Mouse (Mus musculus) CH12.LX (cell line): ENCODE results near the gene Gm20388. TPM values are rescaled to one million over a fixed set of nuclear protein-coding genes. Genes with fewer than 3 reads are reported as not detected.

Source experiments
- DNase-seq: peaks from one replicate; pipeline ENCODE4 v3.0.0-alpha.2; 2013; ENCODE audit errors: extremely low read depth
- H3K27ac ChIP-seq: 2 replicates; pipeline ENCODE4 v1.5.1; 2012; ENCODE audit warnings: low read depth, mild to moderate bottlenecking, control low read depth, moderate library complexity; ENCODE audit not compliant: insufficient read depth
- H3K27me3 ChIP-seq: replicated peaks from 2 replicates; pipeline ENCODE3; 2012; ENCODE audit warnings: inconsistent platforms
- H3K36me3 ChIP-seq, 2 experiments: replicated peaks in 1 of 2; 2 replicates each; pipeline versions ENCODE3 to v1.6.1; 2012; ENCODE audit warnings: inconsistent platforms in 1 of 2, low read length in 1 of 2, mild to moderate bottlenecking in 1 of 2, mixed read lengths in 1 of 2, moderate library complexity in 1 of 2; ENCODE audit not compliant: control insufficient read depth in 1 of 2, insufficient read depth in 1 of 2
- H3K4me1 ChIP-seq, 2 experiments: 2 replicates each; pipeline ENCODE4 v1.6.1; 2012; ENCODE audit warnings: inconsistent platforms in 1 of 2, moderate library complexity in 1 of 2; ENCODE audit not compliant: insufficient read depth in 2 of 2, control insufficient read depth in 1 of 2
- H3K4me2 ChIP-seq: 2 replicates; pipeline ENCODE4 v1.6.1; 2012; ENCODE audit warnings: low read depth, mild to moderate bottlenecking, control low read depth; ENCODE audit not compliant: poor library complexity, insufficient read depth, severe bottlenecking
- H3K4me3 ChIP-seq, 3 experiments: fragments of 150-350 bp in 1 of 3; sonication (generic) in 1 of 3; replicated peaks in 1 of 3; 2 replicates each; pipeline versions ENCODE3 to v1.5.1; 2011 to 2012; ENCODE audit warnings: low read depth in 2 of 3, low read length in 2 of 3, mild to moderate bottlenecking in 2 of 3, moderate library complexity in 2 of 3, control low read depth in 1 of 3, improper control_type of control experiment in 1 of 3, inconsistent platforms in 1 of 3, mixed read lengths in 1 of 3; ENCODE audit not compliant: poor library complexity in 1 of 3
- H3K79me2 ChIP-seq: replicated peaks from 2 replicates; pipeline ENCODE4 v1.6.1; 2012; ENCODE audit warnings: mild to moderate bottlenecking, moderate library complexity; ENCODE audit not compliant: control insufficient read depth, poor library complexity, insufficient read depth, severe bottlenecking; ENCODE audit errors: extremely low read depth
- H3K9ac ChIP-seq: 2 replicates; pipeline ENCODE4 v1.6.1; 2012; ENCODE audit warnings: low read depth, mild to moderate bottlenecking, control low read depth, moderate library complexity; ENCODE audit not compliant: insufficient read depth
- H3K9me3 ChIP-seq: replicated peaks from 2 replicates; pipeline ENCODE3; 2012; ENCODE audit warnings: low read length, inconsistent platforms, mixed read lengths
- BHLHE40 ChIP-seq: IDR thresholded peaks from 2 replicates; pipeline ENCODE4 v1.6.1; 2011; ENCODE audit warnings: mild to moderate bottlenecking, low read depth, low read length, improper control_type of control experiment
- CHD1 ChIP-seq: IDR thresholded peaks from 2 replicates; pipeline ENCODE4 v1.6.1; 2012; ENCODE audit warnings: low read depth, low read length, improper control_type of control experiment, inconsistent platforms
- CHD2 ChIP-seq: IDR thresholded peaks from 2 replicates; pipeline ENCODE4 v1.6.1; 2011; ENCODE audit warnings: low read length, improper control_type of control experiment
- CTCF ChIP-seq, 2 experiments: IDR thresholded peaks in 1 of 2; conservative IDR thresholded peaks in 1 of 2; 2 replicates each; pipeline ENCODE4 v1.5.1; 2011 to 2012; ENCODE audit warnings: low read depth in 2 of 2, low read length in 2 of 2, improper control_type of control experiment in 1 of 2, inconsistent platforms in 1 of 2, mild to moderate bottlenecking in 1 of 2, moderate library complexity in 1 of 2
- ELF1 ChIP-seq: IDR thresholded peaks from 2 replicates; pipeline ENCODE4 v1.6.1; 2014; ENCODE audit warnings: low read depth, mild to moderate bottlenecking, inconsistent platforms, low read length, improper control_type of control experiment
- EP300 ChIP-seq: IDR thresholded peaks from 2 replicates; pipeline ENCODE4 v1.6.1; 2011; ENCODE audit warnings: low read length, improper control_type of control experiment
- ETS1 ChIP-seq: conservative IDR thresholded peaks from 2 replicates; pipeline ENCODE4 v1.6.1; 2012; ENCODE audit warnings: low read depth, mild to moderate bottlenecking, inconsistent platforms, low read length, improper control_type of control experiment, moderate library complexity
- GABPA ChIP-seq: IDR thresholded peaks from 2 replicates; pipeline ENCODE4 v1.6.1; 2012; ENCODE audit warnings: low read depth, low read length, improper control_type of control experiment, inconsistent platforms; ENCODE audit not compliant: insufficient replicate concordance
- IRF4 ChIP-seq: IDR thresholded peaks from 2 replicates; pipeline ENCODE4 v1.6.1; 2014; ENCODE audit warnings: low read depth, mild to moderate bottlenecking, inconsistent platforms, low read length, improper control_type of control experiment
- JUN ChIP-seq: IDR thresholded peaks from 2 replicates; pipeline ENCODE4 v1.6.1; 2011; ENCODE audit warnings: low read depth, mild to moderate bottlenecking, low read length, improper control_type of control experiment, moderate library complexity; ENCODE audit not compliant: insufficient read depth
- JUND ChIP-seq: conservative IDR thresholded peaks from 2 replicates; pipeline ENCODE4 v1.6.1; 2011; ENCODE audit warnings: low read depth, low read length, improper control_type of control experiment
- KAT2A ChIP-seq: IDR thresholded peaks from 2 replicates; pipeline ENCODE4 v1.6.1; 2012; ENCODE audit warnings: low read length, improper control_type of control experiment, inconsistent platforms; ENCODE audit not compliant: insufficient replicate concordance
- MAFK ChIP-seq: IDR thresholded peaks from 2 replicates; pipeline ENCODE4 v1.6.1; 2011; ENCODE audit warnings: low read length, improper control_type of control experiment; ENCODE audit not compliant: insufficient replicate concordance
- MAX ChIP-seq: IDR thresholded peaks from 2 replicates; pipeline ENCODE4 v1.6.1; 2011; ENCODE audit warnings: low read length, improper control_type of control experiment
- MAZ ChIP-seq: IDR thresholded peaks from 2 replicates; pipeline ENCODE4 v1.6.1; 2012; ENCODE audit warnings: low read depth, mild to moderate bottlenecking, inconsistent platforms, low read length, improper control_type of control experiment, moderate library complexity
- MEF2A ChIP-seq: IDR thresholded peaks from 2 replicates; pipeline ENCODE4 v1.6.1; 2014; ENCODE audit warnings: low read depth, mild to moderate bottlenecking, inconsistent platforms, low read length, improper control_type of control experiment, borderline replicate concordance
- MXI1 ChIP-seq: IDR thresholded peaks from 2 replicates; pipeline ENCODE4 v1.6.1; 2011; ENCODE audit warnings: mild to moderate bottlenecking, low read depth, low read length, improper control_type of control experiment
- MYC ChIP-seq: IDR thresholded peaks from 2 replicates; pipeline ENCODE4 v1.6.1; 2011; ENCODE audit warnings: low read depth, mild to moderate bottlenecking, improper control_type of control experiment, low read length
- NELFE ChIP-seq: IDR thresholded peaks from 2 replicates; pipeline ENCODE4 v1.6.1; 2011; ENCODE audit warnings: low read depth, low read length, improper control_type of control experiment
- NRF1 ChIP-seq: IDR thresholded peaks from 2 replicates; pipeline ENCODE4 v1.6.1; 2014; ENCODE audit warnings: low read depth, mild to moderate bottlenecking, inconsistent platforms, low read length, improper control_type of control experiment, moderate library complexity
- PAX5 ChIP-seq: IDR thresholded peaks from 2 replicates; pipeline ENCODE4 v1.6.1; 2012; ENCODE audit warnings: low read length, inconsistent platforms, mixed read lengths
- POLR2A ChIP-seq: IDR thresholded peaks from 2 replicates; pipeline ENCODE4 v1.6.1; 2011; ENCODE audit warnings: low read depth, mild to moderate bottlenecking, improper control_type of control experiment, low read length
- POLR2AphosphoS2 ChIP-seq: IDR thresholded peaks from 2 replicates; pipeline ENCODE4 v1.6.1; 2011; ENCODE audit warnings: low read depth, low read length, improper control_type of control experiment
- RAD21 ChIP-seq: IDR thresholded peaks from 2 replicates; pipeline ENCODE4 v1.6.1; 2011; ENCODE audit warnings: low read depth, mild to moderate bottlenecking, low read length, improper control_type of control experiment, moderate library complexity
- RCOR1 ChIP-seq: conservative IDR thresholded peaks from 2 replicates; pipeline ENCODE4 v1.6.1; 2012; ENCODE audit warnings: low read depth, mild to moderate bottlenecking, inconsistent platforms, low read length, improper control_type of control experiment
- SIN3A ChIP-seq: IDR thresholded peaks from 2 replicates; pipeline ENCODE4 v1.6.1; 2012; ENCODE audit warnings: low read length, improper control_type of control experiment, inconsistent platforms
- TCF12 ChIP-seq: IDR thresholded peaks from 2 replicates; pipeline ENCODE4 v1.6.1; 2014; ENCODE audit warnings: low read depth, mild to moderate bottlenecking, inconsistent platforms, low read length, improper control_type of control experiment
- UBTF ChIP-seq: IDR thresholded peaks from 2 replicates; pipeline ENCODE4 v1.6.1; 2012; ENCODE audit warnings: low read depth, mild to moderate bottlenecking, inconsistent platforms, low read length, improper control_type of control experiment, moderate library complexity
- USF1 ChIP-seq: IDR thresholded peaks from 2 replicates; pipeline ENCODE4 v1.6.1; 2014; ENCODE audit warnings: low read depth, mild to moderate bottlenecking, inconsistent platforms, low read length, improper control_type of control experiment
- USF2 ChIP-seq: conservative IDR thresholded peaks from 2 replicates; pipeline ENCODE4 v1.6.1; 2011; ENCODE audit warnings: low read depth, low read length, improper control_type of control experiment
- ZC3H11A ChIP-seq: IDR thresholded peaks from 2 replicates; pipeline ENCODE4 v1.6.1; 2012; ENCODE audit warnings: low read depth, mild to moderate bottlenecking, inconsistent platforms, low read length, improper control_type of control experiment
- ZKSCAN1 ChIP-seq: IDR thresholded peaks from 2 replicates; pipeline ENCODE4 v1.6.1; 2012; ENCODE audit warnings: low read depth, inconsistent platforms, low read length, improper control_type of control experiment, borderline replicate concordance
- ZMIZ1 ChIP-seq: IDR thresholded peaks from 2 replicates; pipeline ENCODE4 v1.6.1; 2012; ENCODE audit warnings: low read depth, mild to moderate bottlenecking, inconsistent platforms, low read length, improper control_type of control experiment
- ZNF384 ChIP-seq: IDR thresholded peaks from 2 replicates; pipeline ENCODE4 v1.6.1; 2012; ENCODE audit warnings: low read depth, low read length, improper control_type of control experiment, inconsistent platforms
- dilution Hi-C: fragments of 300-500 bp; cut with MboI; formaldehyde crosslinking; loops from 2 replicates; pipeline ENCODE4 v1.14.3; 2020; ENCODE audit warnings: low sequenced_read_pairs; ENCODE audit not compliant: extremely low pct_unique_long_range_greater_than_20kb, extremely low pct_ligation_motif_present
- in situ Hi-C: fragments of 300-500 bp; cut with MboI; formaldehyde crosslinking; loops from 3 replicates; pipeline ENCODE4 v1.14.3; 2019; ENCODE audit warnings: low sequenced_read_pairs, low pct_ligation_motif_present, low pct_unique_long_range_greater_than_20kb, mixed read lengths
- polyA plus RNA-seq: library from polyadenylated mRNA; unstranded; fragments of >175 nt; gene quantifications from 2 replicates; pipeline ENCODE4 v1.2.1, GENCODE M21; 2012; ENCODE audit warnings: low read depth; ENCODE audit not compliant: insufficient read length
- total RNA-seq, 2 experiments: library from RNA; depleted of rRNA; stranded (reverse); fragments of 300-350 nt in 1 of 2; fragments of >200 nt in 1 of 2; gene quantifications; 2 replicates each; pipeline ENCODE4 v1.2.3; 2012 to 2014

Gm20388 gene
- total and polyA plus RNA-seq, 3 experiments, result 14.8 to 26.3 (median 22.2) TPM

DNA sequence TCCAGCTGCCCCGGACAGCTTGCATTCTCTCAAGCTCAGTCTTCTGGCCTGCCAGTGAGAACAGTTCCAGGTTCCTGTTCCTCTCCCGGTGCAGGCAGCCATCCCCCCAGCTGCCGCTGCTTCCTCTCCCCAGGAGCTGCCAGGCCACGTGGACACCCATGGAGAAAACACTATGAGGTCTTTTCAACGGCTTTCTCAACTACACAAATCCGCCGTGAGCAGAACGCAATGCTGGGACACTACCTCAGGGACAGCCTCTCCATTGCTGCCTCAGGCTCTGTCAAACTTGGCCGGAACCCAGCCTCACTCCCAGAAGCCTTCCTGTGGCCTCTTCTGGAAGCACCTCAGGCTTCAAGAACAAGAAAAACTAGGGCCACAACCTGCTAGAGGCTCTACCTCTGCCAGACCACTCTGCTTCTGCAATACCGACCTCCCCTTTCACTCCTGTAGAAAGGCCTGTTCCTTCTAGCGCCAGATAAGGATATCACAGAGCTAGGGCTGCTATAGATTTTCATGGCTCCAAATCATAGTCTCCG, 2852.2 kb downstream of the Gm20388 start:
- Histone ChIP-seq H3K4me3 (peak overlapping the region; percentile 57 to 66 (median 58)), H3K9ac (peak overlapping the region; percentile 77), H3K27me3 (no peaks in the 10 kb centered on the region), H3K4me2 (peak overlapping the region; percentile 71), H3K27ac (peak overlapping the region; percentile 97), H3K9me3 (no peaks in the 10 kb centered on the region), H3K79me2 (no peaks in the 10 kb centered on the region; the same call in 1 of the 2 replicates), H3K4me1 (peaks cover 37 to 77% of the 10 kb centered on the region in 2 experiments), H3K36me3 (peaks cover 0 to 7% of the 10 kb centered on the region in 2 experiments)
- in situ Hi-C loops (no loop called here), dilution Hi-C loops (no loop called here)
- no peak for DNase-seq
- TF ChIP-seq ETS1 (no peak), USF2 (no peak), RCOR1 (no peak), MXI1 (peak; percentile 30; the same call in 1 of the 2 replicates), MAFK (no peak), ZKSCAN1 (no peak), EP300 (no peak), CHD2 (no peak), CHD1 (no peak), IRF4 (no peak), MEF2A (0 out of 2 replicates have a peak, but pooled peaks have one; percentile 11), POLR2AphosphoS2 (no peak), JUND (no peak), POLR2A (no peak), USF1 (peak; percentile 38), ZNF384 (no peak), BHLHE40 (no peak), MAZ (no peak), ELF1 (0 out of 2 replicates have a peak, but pooled peaks have one; percentile 30), RAD21 (no peak), UBTF (no peak), TCF12 (no peak), JUN (no peak), MYC (peak; percentile 78), SIN3A (0 out of 2 replicates have a peak, but pooled peaks have one; percentile 4), NRF1 (no peak), KAT2A (no peak), GABPA (no peak), PAX5 (no peak), NELFE (no peak), ZC3H11A (no peak), CTCF (conservative IDR thresholded peaks at IDR 0.05 in 1 of 2, IDR thresholded peaks at IDR 0.05 in 1 of 2; ENCODE audit: low read depth in 2 of 2, low read length in 2 of 2) (no peak), ZMIZ1 (no peak), MAX (peak; percentile 81)
